Mouse (Mus musculus): ENCODE results near the gene Pros1.
A peak's percentile ranks its signal among the peaks of the same experiment; 100 is the strongest.

The Pros1 gene

GRCm38 (mm10) chr16:62854191-62855068, at the start of gene Pros1:
Gene Pros1 (plus strand): TSS chr16:62854307.
- peak; percentile 59 for DNase-seq (ENCODE audit: low read depth, low spot score)

GRCm38 (mm10) chr16:62804621-62805020, 49.5 kb upstream of the Pros1 start:
- DNase-seq (ENCODE audit: low read depth, low spot score) = no peak

GRCm38 (mm10) chr16:62807249-62807979, 46.7 kb upstream of the Pros1 start:
- no peak for DNase-seq (ENCODE audit: low read depth, low spot score)

- DNase-seq (ENCODE audit: low read depth, low spot score) = no peak
Measured at GRCm38 (mm10) chr16:62810855-62811254, 43.3 kb upstream of the Pros1 start.

GRCm38 (mm10) chr16:62813790-62814189, 40.3 kb upstream of the Pros1 start:
- DNase-seq (ENCODE audit: low read depth, low spot score) = no peak

- DNase-seq (ENCODE audit: low read depth, low spot score) = no peak
Measured at GRCm38 (mm10) chr16:62814491-62814890, 39.6 kb upstream of the Pros1 start, which contains the start of gene Stx19. Gene Stx19 (plus strand): TSS chr16:62814676.

- DNase-seq (ENCODE audit: low read depth, low spot score) = no peak
Measured at GRCm38 (mm10) chr16:62822472-62822871, 31.6 kb upstream of the Pros1 start.

- peak; percentile 59 for DNase-seq (ENCODE audit: low read depth, low spot score)
Measured at GRCm38 (mm10) chr16:62826156-62827001, 27.7 kb upstream of the Pros1 start.

GRCm38 (mm10) chr16:62832027-62832426, 22.1 kb upstream of the Pros1 start:
- no peak for DNase-seq (ENCODE audit: low read depth, low spot score)

- peak; percentile 54 for DNase-seq (ENCODE audit: low read depth, low spot score)
Measured at GRCm38 (mm10) chr16:62832481-62832880, 21.6 kb upstream of the Pros1 start.

- no peak for DNase-seq (ENCODE audit: low read depth, low spot score)
Measured at GRCm38 (mm10) chr16:62834016-62834735, 19.9 kb upstream of the Pros1 start.

GRCm38 (mm10) chr16:62845341-62845740, 8.8 kb upstream of the Pros1 start:
- DNase-seq (ENCODE audit: low read depth, low spot score) = no peak

GRCm38 (mm10) chr16:62846498-62847312, 7.4 kb upstream of the Pros1 start, which contains the start of gene Arl13b:
Gene Arl13b (minus strand): TSS chr16:62847040.
- peak; percentile 98 for DNase-seq (ENCODE audit: low read depth, low spot score)

- no peak for DNase-seq (ENCODE audit: low read depth, low spot score)
Measured at GRCm38 (mm10) chr16:62852464-62853252, 1.4 kb upstream of the Pros1 start.

GRCm38 (mm10) chr16:62853611-62854126, 438 bp upstream of the Pros1 start:
- no peak for DNase-seq (ENCODE audit: low read depth, low spot score)

- DNase-seq (ENCODE audit: low read depth, low spot score) = no peak
Measured at GRCm38 (mm10) chr16:62855385-62855784, 1.3 kb downstream of the Pros1 start.

GRCm38 (mm10) chr16:62856273-62856672, 2.2 kb downstream of the Pros1 start:
- no peak for DNase-seq (ENCODE audit: low read depth, low spot score)

- DNase-seq (ENCODE audit: low read depth, low spot score) = no peak
Measured at GRCm38 (mm10) chr16:62857498-62857897, 3.4 kb downstream of the Pros1 start.

GRCm38 (mm10) chr16:62858018-62858417, 3.9 kb downstream of the Pros1 start:
- no peak for DNase-seq (ENCODE audit: low read depth, low spot score)
